Mouse (Mus musculus) intestine, embryonic 15.5 days (tissue): Measurements from ENCODE around the gene Spata31d1a. TPM values are rescaled to one million over a fixed set of nuclear protein-coding genes. Genes with fewer than 3 reads are reported as not detected.
A peak's percentile ranks its signal among the peaks of the same experiment; 100 is the strongest.
"Not testable (repeated sequence)": the region's sequence is repeated elsewhere in the genome, so short reads cannot be mapped to it uniquely, and the experiment has no call there.

ENCODE experiments used
- ATAC-seq: fragments of 200-750 bp; cut with Nextera tagmentation; 2 replicates; pipeline ENCODE4 v1.8.0; 2017; ENCODE audit warnings: moderate TSS enrichment, moderate library complexity
- H3K27ac ChIP-seq: fragments of 300-500 bp; sonication (generic); 2 replicates; pipeline ENCODE4 v1.5.1; 2015; ENCODE audit warnings: mild to moderate bottlenecking, inconsistent platforms
- H3K27me3 ChIP-seq: fragments of 300-500 bp; sonication (generic); replicated peaks from 2 replicates; pipeline ENCODE4 v1.6.1; 2015; ENCODE audit warnings: inconsistent platforms
- H3K36me3 ChIP-seq: fragments of 300-500 bp; sonication (generic); 2 replicates; pipeline ENCODE4 v1.6.1; 2015; ENCODE audit warnings: inconsistent platforms
- H3K4me1 ChIP-seq: fragments of 300-500 bp; sonication (generic); replicated peaks from 2 replicates; pipeline ENCODE4 v1.6.1; 2015; ENCODE audit warnings: inconsistent platforms
- H3K4me2 ChIP-seq: fragments of 300-500 bp; sonication (generic); replicated peaks from 2 replicates; pipeline ENCODE4 v1.6.1; 2015; ENCODE audit warnings: mild to moderate bottlenecking, inconsistent platforms
- H3K4me3 ChIP-seq: fragments of 300-500 bp; sonication (generic); replicated peaks from 2 replicates; pipeline ENCODE4 v1.5.1; 2015; ENCODE audit warnings: inconsistent platforms
- H3K9ac ChIP-seq: fragments of 300-500 bp; sonication (generic); 2 replicates; pipeline ENCODE4 v1.6.1; 2015; ENCODE audit warnings: inconsistent platforms
- H3K9me3 ChIP-seq: fragments of 300-500 bp; sonication (generic); 2 replicates; pipeline ENCODE4 v1.6.1; 2016; ENCODE audit warnings: inconsistent platforms
- WGBS: fragments of 180-500 bp; shearing (Covaris S2); methylation state at CpG from one replicate; pipeline ENCODE4 v1.1.7; 2015; 5-methylcytosine and 5-hydroxymethylcytosine counted together
- polyA plus RNA-seq: library from polyadenylated mRNA; unstranded; fragments of >200 nt; fragmentation: Nextera tagmentation; extraction: Ambion mirVana; gene quantifications from 2 replicates; pipeline ENCODE4 v1.2.1, GENCODE M21; 2015

Spata31d1a gene
- polyA plus RNA-seq, 1 experiment from 2014 or later: not detected

DNA sequence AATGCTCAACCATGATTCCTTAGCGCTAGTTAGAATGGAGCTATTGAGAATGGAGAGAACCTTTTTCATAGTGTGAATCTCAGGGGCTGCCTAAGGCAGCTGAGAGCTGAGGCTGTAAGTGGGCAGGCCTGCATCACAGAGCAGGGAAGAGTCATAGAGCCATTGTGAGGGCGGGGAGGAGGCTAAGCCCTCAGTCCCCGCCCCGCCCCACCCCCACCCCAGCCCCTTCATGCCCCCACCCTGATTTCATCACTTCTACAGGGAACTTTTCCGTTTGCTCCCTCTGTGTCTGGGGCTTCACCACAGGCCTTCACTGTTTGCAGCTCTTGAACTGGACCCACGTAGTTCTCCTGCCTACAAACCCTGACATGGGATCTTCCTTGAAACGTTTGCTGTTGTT is 21.5 kb upstream of the Spata31d1a start, which contains the start of gene Spata31d1d:
TSS of gene Spata31d1d (minus strand) at position 101 of the 400 bp plus-strand sequence.
- Histone ChIP-seq H3K4me1 (peaks cover 3% of the 10 kb centered on the region; the same call in 1 of the 2 replicates), H3K27ac (no peak within 1 kb of the TSS), H3K9ac (no peak within 1 kb of the TSS), H3K9me3 (no peaks in the 10 kb centered on the region), H3K27me3 (0 out of 2 replicates have a peak, but pooled peaks cover 3% of the 10 kb centered on the region), H3K4me2 (no peak within 1 kb of the TSS), H3K4me3 (no peak within 1 kb of the TSS), H3K36me3 (no peaks in the 10 kb centered on the region)
- ATAC-seq: no peak
- WGBS: 36% methylated on average over 7 of the region's 7 CpGs

DNA sequence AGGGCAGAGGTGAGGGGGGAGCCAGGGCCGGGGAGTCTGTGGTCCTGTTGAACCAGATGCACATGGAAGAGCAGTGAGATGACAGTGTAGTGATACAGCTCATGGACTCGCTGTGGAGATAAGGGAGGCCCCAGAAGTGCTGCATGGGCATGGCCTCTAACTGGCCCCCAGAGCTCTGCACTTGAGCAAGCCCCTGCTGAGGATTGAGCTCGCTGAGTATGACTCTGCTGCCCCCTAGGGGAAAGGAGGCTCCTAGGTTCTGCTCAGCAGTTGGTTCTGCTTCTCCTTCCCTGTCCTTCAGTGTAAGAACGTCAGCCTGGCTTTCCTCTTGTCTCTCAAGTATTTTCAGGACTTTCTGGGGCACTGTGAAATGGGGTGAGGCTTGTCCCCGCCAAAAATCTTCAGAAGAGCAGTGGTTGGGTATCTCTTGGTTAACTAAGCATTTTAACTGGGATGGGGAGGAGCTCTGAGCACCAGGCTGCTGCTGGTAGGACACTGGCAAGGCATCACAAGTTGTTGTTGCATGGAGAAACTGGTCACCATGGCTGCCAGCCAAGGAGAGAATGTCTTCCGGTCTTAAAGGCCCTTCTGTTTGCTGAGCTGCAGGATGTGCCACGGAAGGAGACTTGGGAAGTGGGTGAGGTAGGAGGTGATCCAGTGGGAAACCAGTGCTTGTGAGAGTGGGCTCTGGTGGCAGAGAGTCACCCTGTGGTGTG is 18.4 kb upstream of the Spata31d1a start:
- Histone ChIP-seq H3K4me3 (no peak overlapping the region), H3K27ac (no peak overlapping the region), H3K4me1 (peaks cover 3% of the 10 kb centered on the region; the same call in 1 of the 2 replicates), H3K9me3 (no peaks in the 10 kb centered on the region), H3K4me2 (0 out of 2 replicates have a peak overlapping the region, but pooled peaks have one; percentile 11), H3K36me3 (no peaks in the 10 kb centered on the region), H3K27me3 (0 out of 2 replicates have a peak, but pooled peaks cover 3% of the 10 kb centered on the region), H3K9ac (no peak overlapping the region; the same call in 1 of the 2 replicates)
- WGBS: 24% methylated on average over 7 of the region's 7 CpGs
- ATAC-seq: peak; percentile 92

DNA sequence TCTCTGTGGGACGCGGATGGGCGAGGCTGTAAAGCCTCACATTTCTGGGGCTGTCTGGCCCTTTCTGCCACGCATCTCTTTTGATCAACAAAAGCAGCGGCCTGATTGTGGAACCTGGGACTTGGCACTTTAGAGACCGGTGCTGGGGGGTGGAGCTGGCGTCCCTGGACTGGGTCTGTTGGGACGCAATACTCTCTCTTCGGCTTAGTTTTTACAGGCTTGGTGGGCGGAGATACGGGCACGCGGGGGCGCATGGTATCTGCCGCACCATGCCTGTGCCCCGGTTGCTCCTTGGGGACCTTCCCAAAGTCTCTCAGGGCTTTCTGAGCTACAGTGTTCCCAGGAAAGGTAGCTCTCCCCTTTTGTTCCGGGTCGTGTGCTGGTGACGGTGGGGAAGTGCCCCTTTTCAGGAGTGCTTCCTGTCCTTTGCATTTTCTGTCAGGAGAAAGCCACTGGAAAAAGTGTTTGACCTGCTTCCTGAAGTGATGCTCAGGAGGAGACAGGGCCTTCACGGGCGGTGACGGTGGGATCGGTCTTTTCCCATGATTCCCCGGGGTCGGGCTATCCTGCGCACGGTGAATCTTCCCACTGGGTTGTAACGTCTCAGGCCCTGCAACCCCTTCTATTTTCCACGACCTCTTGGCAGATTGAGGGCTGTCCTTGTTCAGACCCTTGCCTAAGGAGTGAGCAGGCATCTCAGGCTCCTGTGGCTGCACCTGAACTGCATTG is 16.2 kb upstream of the Spata31d1a start:
- Histone ChIP-seq H3K4me3 (no peak overlapping the region), H3K4me2 (peak overlapping the region; percentile 37), H3K27ac (no peak overlapping the region), H3K36me3 (no peaks in the 10 kb centered on the region), H3K4me1 (peaks cover 3% of the 10 kb centered on the region; the same call in 1 of the 2 replicates), H3K9me3 (no peaks in the 10 kb centered on the region), H3K9ac (no peak overlapping the region), H3K27me3 (0 out of 2 replicates have a peak, but pooled peaks cover 3% of the 10 kb centered on the region)
- WGBS: 26% methylated on average over 29 of the region's 29 CpGs
- no peak for ATAC-seq

DNA sequence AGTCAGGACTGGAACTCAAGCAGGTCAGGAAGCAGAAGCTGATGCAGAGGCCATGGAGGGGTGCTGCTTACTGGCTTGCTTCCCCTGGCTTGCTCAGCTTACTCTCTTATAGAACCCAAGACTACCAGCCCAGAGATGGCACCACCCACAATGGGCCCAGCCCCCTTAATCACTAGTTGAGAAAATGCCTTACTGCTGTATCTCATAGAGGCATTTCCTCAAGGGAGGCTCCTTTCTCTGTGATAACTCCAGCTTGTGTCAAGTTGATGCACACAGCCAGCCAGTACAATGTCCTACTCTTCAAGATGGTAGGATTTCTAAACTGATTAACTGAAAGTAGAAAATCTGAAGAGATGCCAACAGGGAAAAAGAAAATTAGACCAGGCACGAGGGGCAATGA is 12.0 kb upstream of the Spata31d1a start:
- whole genome bisulfite sequencing: 89% methylated on average over 1 of the region's 1 CpGs
- not testable (repeated sequence) for H3K27me3 ChIP-seq, ATAC-seq, H3K4me3 ChIP-seq, H3K27ac ChIP-seq, H3K9ac ChIP-seq, H3K36me3 ChIP-seq, H3K4me1 ChIP-seq, H3K9me3 ChIP-seq, H3K4me2 ChIP-seq

DNA sequence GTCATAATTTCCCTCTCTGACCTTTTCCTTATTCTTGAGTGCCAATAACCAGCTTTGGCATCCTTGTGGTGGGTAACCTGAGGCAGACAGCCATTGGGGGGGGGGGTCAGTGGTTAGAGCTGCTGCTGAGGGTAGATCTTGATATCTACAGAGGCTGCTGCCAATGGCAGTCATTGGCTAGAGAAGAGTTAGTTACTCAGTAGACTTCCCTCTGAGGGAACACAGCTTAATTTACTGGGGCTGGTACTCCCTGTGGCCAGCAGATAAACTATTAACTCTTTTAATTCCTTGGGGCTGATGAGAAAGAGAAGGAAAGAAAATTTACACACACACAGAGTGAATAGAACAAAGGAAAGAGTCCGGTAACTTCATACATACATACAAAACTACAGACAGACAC is 9.3 kb upstream of the Spata31d1a start:
- WGBS: 90% methylated on average over 1 of the region's 1 CpGs
- H3K27ac ChIP-seq: no peak overlapping the region
- ATAC-seq: no peak

DNA sequence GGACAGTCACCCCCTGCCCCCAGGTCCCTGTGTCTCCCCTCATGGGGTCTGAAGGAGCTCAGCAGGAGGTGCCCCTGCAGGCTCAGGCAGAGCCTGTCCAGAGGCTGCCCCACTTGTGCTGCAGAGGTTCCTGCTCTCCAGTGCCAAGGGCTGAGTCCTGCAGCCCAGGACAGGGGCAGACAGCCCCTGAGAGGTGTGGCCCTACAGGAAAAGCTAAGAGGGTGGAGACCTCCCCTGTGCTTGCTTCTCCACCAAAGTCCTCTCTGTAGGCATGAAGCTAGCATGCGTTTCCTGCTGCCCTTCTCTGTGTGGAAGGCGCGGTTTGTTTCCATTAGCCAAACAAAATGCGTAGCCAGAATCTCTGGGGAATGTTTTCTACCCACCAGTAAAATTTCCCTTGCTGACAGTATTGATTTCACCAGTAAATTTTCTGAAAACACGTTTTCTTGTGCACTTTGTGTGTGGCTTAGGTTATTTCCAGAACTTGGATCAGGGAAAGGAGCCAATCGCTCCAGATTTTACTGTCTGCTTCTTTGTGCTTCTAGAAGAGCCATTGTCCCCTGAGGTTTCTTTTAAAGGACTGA is 8.8 kb upstream of the Spata31d1a start:
- not testable (repeated sequence) for H3K27me3 ChIP-seq, H3K4me2 ChIP-seq, H3K9me3 ChIP-seq, H3K9ac ChIP-seq, H3K4me3 ChIP-seq, H3K27ac ChIP-seq, H3K4me1 ChIP-seq, H3K36me3 ChIP-seq
- ATAC-seq: peak; percentile 63
- 18% methylated on average over 6 of the region's 6 CpGs for WGBS

More for the DNA sequence above, 9.3 kb upstream of the Spata31d1a start:
- no peaks in the 10 kb centered on the region for H3K36me3 ChIP-seq
- no peaks in the 10 kb centered on the region for H3K4me1 ChIP-seq
- no peak overlapping the region for H3K9ac ChIP-seq
- H3K9me3 ChIP-seq: no peaks in the 10 kb centered on the region
- H3K4me3 ChIP-seq: no peak overlapping the region
- no peak overlapping the region for H3K4me2 ChIP-seq
- H3K27me3 ChIP-seq: no peaks in the 10 kb centered on the region

DNA sequence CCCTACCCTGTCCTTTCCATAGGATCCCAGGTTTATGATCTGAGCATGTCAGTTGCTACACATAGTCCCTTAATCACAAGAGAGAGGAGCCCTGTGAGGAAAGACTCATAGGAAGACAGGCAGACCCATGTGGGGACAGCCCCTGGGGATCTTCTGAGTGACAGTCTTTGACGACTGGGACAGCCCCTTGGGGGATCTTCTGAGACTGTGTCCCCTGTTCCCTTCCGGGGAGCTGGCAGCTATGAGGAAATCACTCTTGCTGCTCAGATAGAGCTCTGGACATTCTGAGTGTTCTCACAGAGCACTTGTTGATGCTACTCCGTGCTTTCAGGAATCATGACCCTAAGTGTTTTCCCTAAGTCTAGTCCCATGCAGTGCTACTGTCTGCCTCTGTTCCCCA is 3.6 kb upstream of the Spata31d1a start:
- no peak for ATAC-seq
- Histone ChIP-seq H3K9me3 (no peaks in the 10 kb centered on the region), H3K27ac (no peak overlapping the region), H3K4me3 (no peak overlapping the region), H3K9ac (no peak overlapping the region), H3K4me1 (no peaks in the 10 kb centered on the region), H3K27me3 (no peaks in the 10 kb centered on the region; the same call in 1 of the 2 replicates), H3K4me2 (no peak overlapping the region), H3K36me3 (no peaks in the 10 kb centered on the region)
- 32% methylated on average over 3 of the region's 3 CpGs for WGBS

DNA sequence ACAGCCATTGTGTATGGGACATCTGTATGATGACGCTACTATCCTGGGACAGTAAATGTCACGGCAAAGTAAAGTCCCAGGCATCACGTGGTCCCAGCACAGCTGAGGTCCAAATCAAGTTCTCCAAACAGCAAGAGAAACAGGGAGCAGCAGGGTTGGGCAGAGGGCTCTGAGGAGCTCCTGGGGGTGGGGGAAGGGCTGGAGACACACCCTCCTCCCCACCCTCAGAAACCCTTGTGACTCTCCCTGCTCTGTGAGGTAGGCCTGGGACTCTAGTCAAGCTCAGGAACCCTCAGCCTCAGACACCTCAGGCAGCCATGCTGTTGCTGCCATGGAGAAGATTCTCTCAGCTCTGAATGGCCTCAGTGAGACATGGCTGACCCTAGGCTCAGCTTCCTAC is 1.9 kb upstream of the Spata31d1a start, which contains the start of gene Spata31d1b:
TSS of gene Spata31d1b (plus strand) at position 301 of the 400 bp plus-strand sequence.
- H3K36me3 ChIP-seq, H3K4me2 ChIP-seq, H3K9ac ChIP-seq, H3K4me3 ChIP-seq, H3K4me1 ChIP-seq, H3K9me3 ChIP-seq, H3K27me3 ChIP-seq, H3K27ac ChIP-seq, ATAC-seq: not testable (repeated sequence)
- WGBS: 68% methylated on average over 3 of the region's 3 CpGs

DNA sequence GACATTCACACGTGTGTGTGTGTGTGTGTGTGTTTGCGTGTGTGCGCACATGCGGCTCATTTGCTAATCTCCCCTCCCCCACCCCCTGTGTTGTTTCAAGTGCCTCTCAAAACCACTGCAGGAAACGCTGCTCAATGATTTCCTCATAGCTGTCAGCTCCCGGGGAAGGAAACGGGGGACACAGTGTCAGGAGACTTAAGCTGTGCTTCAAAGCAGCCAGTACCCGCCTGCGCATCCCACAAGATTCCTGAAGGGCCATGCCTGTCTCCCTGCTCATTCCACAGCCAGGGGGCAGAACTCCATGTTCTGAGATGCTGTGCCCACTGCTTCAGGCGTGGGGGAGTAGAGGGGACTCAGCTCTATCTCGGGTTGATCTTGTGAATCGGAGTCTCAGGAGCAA is 5.6 kb downstream of the Spata31d1a start:
- no peak overlapping the region for H3K9ac ChIP-seq
- H3K4me1 ChIP-seq: no peaks in the 10 kb centered on the region; the same call in 1 of the 2 replicates
- no peak overlapping the region for H3K27ac ChIP-seq
- no peak overlapping the region for H3K4me3 ChIP-seq
- ATAC-seq: no peak
- H3K36me3 ChIP-seq: no peaks in the 10 kb centered on the region
- H3K4me2 ChIP-seq: no peak overlapping the region
- no peaks in the 10 kb centered on the region for H3K27me3 ChIP-seq
- WGBS: 54% methylated on average over 12 of the region's 12 CpGs
- no peaks in the 10 kb centered on the region for H3K9me3 ChIP-seq

DNA sequence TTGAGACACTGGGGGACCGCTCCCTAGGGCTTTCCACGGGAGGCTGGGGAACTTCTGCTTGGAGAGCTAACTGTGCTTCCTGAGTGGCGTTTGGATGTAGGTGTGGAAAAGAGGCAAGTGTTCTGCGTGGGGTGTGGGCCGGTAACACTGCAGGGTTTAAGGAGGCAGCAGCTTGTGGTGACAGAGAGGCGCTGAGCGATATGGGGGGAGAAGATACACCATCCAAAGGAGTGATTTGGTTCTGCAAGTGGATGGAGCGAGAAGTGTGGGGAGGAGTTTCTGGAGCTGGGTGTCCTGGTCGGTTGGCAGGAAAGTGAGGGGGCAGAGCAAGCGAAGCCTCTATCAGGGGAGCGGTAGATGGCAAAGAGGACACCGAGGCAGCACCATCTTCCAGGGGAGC is 6.6 kb downstream of the Spata31d1a start:
- ATAC-seq: no peak
- H3K27me3 ChIP-seq: no peaks in the 10 kb centered on the region
- no peak overlapping the region for H3K4me2 ChIP-seq
- H3K36me3 ChIP-seq: no peaks in the 10 kb centered on the region
- no peak overlapping the region for H3K9ac ChIP-seq
- no peaks in the 10 kb centered on the region for H3K9me3 ChIP-seq
- H3K4me1 ChIP-seq: no peaks in the 10 kb centered on the region; the same call in 1 of the 2 replicates
- 84% methylated on average over 12 of the region's 12 CpGs for WGBS
- H3K4me3 ChIP-seq: no peak overlapping the region
- no peak overlapping the region for H3K27ac ChIP-seq

DNA sequence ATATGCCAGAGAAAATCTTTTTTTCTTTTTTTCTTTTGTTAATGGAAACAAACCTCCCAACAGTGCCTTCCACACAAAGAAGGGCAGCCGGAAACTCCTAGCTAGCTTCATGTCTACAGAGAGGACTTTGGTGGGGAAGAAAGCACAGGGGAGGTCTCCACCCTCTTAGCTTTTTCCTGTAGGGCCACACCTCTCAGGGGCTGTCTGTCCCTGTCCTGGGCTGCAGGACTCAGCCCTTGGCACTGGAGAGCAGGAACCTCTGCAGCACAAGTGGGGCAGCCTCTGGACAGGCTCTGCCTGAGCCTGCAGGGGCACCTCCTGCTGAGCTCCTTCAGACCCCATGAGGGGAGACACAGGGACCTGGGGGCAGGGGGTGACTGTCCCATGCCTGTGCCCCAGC is 10.0 kb downstream of the Spata31d1a start:
- H3K36me3 ChIP-seq, H3K27ac ChIP-seq, H3K4me1 ChIP-seq, H3K4me2 ChIP-seq, H3K9ac ChIP-seq, H3K4me3 ChIP-seq, H3K9me3 ChIP-seq, ATAC-seq, H3K27me3 ChIP-seq: not testable (repeated sequence)
- 72% methylated on average over 1 of the region's 1 CpGs for WGBS

DNA sequence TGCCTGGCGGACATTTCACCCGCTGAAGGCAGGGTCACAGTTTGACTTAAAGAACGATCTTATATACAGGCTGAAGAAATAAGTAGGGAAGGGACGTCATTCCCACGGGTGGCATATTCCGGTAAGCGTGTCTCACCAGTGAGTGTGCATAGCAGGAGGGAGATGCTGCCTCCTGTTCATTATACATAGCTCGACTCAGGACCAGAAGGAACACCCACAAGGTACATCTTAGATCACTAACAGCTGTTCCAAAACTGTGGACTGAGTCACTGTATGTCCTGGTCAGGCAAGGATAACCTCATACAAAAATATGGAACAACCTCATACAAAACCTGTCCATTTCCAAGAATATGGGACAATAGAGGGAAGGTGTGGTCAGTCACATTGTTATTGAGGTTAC is 11.0 kb downstream of the Spata31d1a start:
- H3K4me3 ChIP-seq: no peak overlapping the region
- WGBS: 93% methylated on average over 8 of the region's 8 CpGs
- no peaks in the 10 kb centered on the region for H3K27me3 ChIP-seq
- H3K4me1 ChIP-seq: no peaks in the 10 kb centered on the region
- no peaks in the 10 kb centered on the region for H3K9me3 ChIP-seq
- ATAC-seq: no peak
- no peak overlapping the region for H3K4me2 ChIP-seq
- H3K9ac ChIP-seq: no peak overlapping the region
- H3K27ac ChIP-seq: no peak overlapping the region
- H3K36me3 ChIP-seq: no peaks in the 10 kb centered on the region
